Mouse (Mus musculus) adrenal gland, postnatal 25 days (tissue): Measurements from ENCODE around the gene Dhcr24. TPM values are rescaled to one million over a fixed set of nuclear protein-coding genes. Genes with fewer than 3 reads are reported as not detected.

Source experiments
- DNase-seq: peaks from one replicate; pipeline ENCODE4 v3.0.0; 2021; ENCODE audit warnings: mixed read lengths
- long read RNA-seq: library from polyadenylated mRNA; stranded (forward); transcript quantifications from one replicate; pipeline ENCODE4 v2.0.0, GENCODE M21; 2021
- total RNA-seq: library from RNA; stranded (reverse); gene quantifications from 2 replicates; pipeline ENCODE4 v1.2.3, GENCODE M21; 2021

The Dhcr24 gene
- total RNA-seq: 428 and 448 TPM in 2 replicates
- long read RNA-seq, full-length matches to known transcripts: 61 of 186 reads
- long read RNA-seq, partial matches to known transcripts: 125 of 186 reads
- long read RNA-seq, other reads (novel, unspliced or antisense): 0 of 186 reads

- peak; percentile 97 for DNase-seq
Observed at GRCm38 (mm10) chr4:106560846-106561781, at the start of gene Dhcr24. Gene Dhcr24, plus strand, starts transcription at chr4:106561038.

DNA sequence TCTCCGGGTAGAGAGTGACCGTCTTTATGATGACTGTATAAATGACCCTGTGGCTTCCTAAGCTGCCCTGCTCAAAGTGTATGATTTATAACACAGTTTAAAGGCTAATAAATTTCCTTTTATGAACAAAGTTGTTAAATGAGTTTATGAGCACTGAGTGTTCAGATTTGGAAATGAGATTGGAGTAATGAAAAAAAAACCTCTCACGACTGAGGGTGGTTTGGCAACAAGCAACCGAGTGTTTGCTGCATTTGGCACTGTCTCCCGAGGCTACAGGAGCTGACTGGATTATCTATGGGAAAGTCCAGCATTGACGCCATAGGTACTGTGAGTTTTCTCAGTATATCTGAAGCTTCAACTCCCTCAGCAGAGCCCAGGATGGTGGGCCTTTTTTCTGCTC is 46.2 kb upstream of the Dhcr24 start:
- no peak for DNase-seq

DNA sequence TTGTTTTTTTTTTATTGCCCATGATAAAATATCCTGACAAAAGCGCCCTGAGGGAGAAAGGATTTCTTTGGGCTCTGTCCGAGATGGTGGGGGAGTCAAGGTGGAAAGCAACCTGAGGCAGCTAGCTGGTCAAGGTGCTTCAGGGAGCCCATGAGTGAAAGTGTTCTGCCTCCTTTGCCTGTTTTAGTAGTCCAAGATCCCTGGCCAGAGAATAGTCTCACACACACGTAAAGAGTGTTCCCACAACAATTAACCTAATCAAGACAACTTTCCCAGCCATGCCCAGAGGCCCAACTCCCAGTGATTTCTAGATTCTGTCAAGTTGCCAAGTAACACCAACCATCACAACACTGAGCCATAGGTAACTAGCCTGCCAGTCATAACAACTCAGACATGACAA is 38.3 kb upstream of the Dhcr24 start:
- DNase-seq: no peak

GRCm38 (mm10) chr4:106524131-106524530 is 36.7 kb upstream of the Dhcr24 start:
- no peak for DNase-seq

GRCm38 (mm10) chr4:106525001-106525400 is 35.8 kb upstream of the Dhcr24 start:
- DNase-seq: no peak

DNA sequence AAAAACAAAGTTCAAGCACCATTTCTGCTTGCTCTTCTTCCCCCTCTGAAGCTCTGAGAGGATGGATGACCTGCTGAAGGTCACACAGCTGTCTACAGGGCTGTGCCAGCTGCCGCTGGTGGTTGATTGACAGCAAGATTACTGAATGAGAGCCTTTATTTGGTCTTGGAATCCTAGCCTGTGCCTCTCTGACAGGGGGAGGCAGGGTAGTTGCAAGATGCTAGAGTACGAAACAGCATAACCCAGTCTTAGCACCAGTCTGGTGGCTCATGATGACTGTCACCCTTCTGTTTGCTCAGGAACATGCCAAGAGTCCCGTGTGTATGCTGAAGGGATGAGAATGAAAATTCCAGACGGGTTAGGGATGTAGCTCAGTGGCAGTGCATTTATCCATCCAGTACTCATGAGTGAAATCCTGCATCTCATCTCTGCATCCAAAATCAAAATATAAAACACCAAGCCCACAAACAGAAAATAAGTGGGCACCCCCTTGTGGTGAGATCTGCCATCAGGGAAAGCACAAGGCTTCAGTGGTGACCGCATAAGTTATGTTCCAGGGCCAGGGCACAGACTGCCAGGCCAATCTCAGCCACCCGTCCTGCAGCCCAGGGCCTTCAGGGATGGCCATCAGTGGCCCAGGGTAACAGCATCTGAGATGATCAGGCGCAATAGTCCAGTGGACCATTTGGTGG is 32.8 kb upstream of the Dhcr24 start:
- no peak for DNase-seq

DNA sequence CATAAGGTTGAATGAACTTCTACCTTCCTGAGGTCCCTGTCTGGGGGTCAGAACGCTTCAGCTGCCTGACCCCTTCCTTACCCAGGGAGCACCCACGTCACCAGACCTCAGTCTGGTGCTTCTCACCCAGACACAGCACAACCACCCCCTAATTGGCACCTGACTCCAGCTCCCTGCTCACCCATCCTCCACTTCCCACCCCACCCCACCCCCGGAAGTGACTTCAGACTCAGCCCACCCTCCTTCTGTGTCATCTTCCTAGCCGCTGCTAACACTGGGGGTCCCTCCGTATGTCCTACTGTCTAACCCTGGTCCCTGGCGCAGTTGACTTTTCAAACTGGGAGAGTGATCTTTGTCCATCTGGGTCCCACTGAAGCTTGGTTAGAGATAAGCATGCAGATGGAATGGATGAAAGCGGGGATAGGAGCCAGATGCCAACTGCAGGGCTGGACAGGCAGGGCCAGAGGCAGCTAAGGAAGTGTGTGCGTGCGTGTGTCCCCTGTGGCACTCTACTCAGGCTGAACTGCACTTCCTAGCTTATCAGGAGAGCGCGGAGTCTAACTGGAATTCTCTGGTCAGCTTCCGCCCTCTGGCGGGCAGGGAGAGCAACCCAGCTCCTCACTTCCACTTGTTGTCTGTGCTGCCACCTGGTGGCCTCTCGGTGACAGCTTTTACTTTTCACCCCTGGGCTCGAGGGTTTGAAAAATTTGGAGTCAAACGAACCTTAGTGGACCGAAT is 31.3 kb upstream of the Dhcr24 start:
- DNase-seq: peak; percentile 91

- DNase-seq: no peak
Observed at GRCm38 (mm10) chr4:106530113-106530482, 30.7 kb upstream of the Dhcr24 start.

DNA sequence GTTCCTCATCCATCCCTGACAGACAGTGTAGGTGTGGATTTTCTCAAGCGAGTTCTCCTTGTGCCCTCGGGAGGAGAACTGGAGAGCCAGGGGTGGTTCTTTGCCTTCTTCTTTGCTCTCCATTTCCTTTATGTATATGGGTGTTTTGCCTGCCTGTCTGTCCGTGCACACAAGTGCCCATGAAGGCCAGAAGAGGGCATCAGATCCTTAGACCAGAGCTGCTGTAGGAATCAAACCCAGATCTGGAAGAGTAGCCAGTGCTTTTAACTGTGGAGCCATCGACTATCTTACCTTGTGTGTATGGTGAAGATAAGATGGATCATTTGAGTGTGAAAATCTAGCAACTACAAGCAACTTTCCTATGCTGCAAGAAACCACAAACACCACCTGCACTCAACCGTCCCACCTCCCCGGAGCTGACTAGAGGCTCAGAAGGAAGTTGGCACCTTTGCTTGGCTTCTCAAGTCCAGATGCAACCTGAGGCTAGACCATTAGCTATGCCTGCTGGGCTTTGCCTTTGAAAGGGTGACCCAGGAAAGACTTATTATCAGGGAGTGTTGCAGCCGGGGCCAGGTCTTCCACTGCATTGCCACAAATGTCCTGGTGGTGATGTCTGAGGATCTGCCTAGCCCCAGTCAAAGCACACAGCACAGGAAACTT is 27.3 kb upstream of the Dhcr24 start:
- DNase-seq: no peak

DNA sequence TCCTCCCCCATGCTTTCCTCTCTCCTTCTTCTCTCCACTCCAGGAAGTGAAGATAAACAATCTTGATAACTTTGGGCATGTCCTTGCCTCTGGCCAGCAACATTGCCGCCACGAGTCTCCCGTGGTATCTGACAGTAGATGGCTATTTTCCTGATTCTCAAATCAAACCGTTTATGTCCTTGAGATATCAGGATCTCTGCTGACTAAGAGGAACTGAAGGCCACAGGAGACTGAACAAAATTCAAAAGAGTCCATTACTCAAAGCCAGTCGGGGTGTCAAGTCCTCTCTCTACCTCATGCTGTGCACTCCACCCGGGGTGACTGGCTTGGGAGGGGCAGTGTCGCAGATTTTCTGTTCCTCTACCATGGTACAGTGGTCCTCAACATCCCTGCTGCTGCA is 26.6 kb upstream of the Dhcr24 start:
- DNase-seq: peak; percentile 39

GRCm38 (mm10) chr4:106539756-106540155 is 21.1 kb upstream of the Dhcr24 start:
- no peak for DNase-seq

DNA sequence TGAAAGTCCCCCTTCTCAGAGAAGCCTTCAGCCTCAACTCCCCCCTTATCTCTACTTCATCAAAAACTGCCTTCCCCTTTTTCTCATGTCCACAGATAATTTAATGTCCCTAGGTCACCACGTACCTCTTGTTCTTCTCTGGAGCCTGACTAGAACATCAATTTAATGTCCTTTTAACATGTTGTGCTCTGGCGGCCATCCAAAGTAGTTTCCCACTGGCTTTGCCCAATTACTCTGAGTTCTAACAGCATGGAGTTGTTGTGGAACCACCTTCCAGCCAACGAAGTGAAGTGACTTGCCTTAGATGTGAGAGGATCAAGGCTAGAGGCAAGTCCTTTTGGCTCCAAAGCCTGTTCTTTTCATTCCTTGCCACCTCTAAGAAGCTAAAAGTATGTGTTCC is 19.3 kb upstream of the Dhcr24 start:
- DNase-seq: no peak

- no peak for DNase-seq
Observed at GRCm38 (mm10) chr4:106542211-106542610, 18.6 kb upstream of the Dhcr24 start.

DNA sequence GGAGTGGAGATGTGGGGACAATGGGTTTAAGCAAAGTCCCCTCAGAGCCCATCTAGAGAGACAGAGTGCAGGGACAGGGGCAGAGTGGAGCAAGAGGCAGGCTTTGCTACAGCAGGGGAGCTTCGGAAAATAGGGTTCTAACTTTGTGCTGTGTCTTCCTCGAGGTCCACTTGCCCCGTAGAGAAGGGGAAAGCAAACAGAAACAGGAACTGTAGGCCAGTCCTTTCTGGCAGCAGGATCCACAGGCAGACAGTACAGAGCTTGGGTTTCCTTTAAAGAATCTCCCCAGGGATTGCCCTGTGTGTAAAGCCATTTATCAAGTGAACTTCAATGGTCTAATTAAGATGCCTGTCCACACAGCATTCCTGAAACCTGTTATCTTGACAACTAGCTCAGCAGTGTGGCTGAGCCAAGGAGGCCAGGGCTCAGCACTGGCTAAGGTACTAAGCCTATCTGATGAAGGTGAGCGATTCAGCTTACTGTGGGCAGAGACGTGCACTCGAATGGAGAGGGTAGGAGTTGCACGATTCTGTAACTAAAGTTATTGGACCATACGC is 14.9 kb upstream of the Dhcr24 start:
- DNase-seq: no peak

DNA sequence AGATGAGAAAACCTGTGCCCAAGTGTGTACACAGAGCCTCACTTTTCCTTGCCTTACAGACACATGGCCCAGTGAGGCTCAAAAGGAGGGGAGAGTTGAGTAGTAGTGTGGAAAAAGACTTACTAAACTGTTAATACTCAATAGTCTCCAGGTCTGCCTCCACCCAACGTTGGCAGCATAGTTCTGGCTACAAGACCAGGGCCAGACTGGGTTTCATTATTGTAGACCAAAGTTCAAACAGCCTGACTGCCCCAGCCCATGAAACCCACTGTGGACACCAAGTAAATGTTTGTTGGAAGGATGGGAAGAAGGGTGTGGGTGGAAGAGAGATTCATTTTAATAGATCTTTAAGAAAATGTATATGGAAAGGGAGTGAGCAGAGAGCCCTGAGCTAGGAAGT is 13.9 kb upstream of the Dhcr24 start:
- no peak for DNase-seq

DNA sequence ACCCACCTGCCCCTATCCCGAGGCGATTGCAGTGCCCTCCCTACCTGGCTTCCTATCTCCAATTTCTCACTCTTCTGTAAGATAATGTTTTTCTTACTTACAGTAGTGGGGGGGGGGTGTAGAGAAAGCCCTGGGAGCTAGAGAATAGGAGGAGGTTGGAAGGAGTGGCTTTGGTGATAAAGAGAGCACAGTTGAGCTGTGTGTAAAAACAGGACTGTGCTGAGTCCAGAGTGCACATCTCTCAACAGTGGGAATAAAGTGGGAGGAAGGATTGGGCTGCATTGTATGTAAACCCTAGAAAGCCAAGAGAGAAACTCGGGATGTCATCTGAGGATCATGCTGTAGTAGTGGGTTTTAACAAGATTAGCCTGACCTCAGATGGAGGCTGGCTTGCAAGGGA is 12.7 kb upstream of the Dhcr24 start:
- DNase-seq: no peak

DNA sequence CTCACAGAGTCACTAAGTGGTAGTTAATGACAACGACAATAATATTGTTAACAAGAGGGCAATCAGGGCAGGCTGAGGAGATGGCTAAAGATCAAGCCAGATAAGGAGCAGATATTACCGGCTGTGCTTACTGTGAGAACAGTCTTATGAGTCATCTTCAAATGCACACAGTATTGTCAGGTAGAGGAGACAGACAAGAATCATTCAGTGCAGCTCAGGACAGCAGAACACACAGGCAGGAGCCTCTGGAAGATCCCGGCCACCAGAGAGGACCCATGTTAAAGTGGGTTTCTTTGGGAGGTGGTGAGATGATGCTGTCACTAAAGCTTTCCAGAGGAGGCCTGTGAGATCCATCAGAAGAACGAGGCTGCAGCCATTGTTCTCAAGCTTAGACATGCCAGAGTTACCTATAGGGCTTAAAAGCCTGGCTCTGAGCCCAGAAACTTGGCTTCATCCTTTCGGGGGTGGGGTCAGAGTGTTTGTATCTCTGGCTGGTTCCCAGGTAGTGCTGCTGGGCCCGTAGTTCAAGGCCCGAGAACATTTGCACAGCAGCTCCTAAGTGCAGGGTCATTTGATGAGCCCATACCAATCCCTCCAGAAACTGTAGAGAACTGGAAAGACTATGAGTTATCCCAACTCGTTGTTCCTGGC is 10.2 kb upstream of the Dhcr24 start:
- no peak for DNase-seq

DNA sequence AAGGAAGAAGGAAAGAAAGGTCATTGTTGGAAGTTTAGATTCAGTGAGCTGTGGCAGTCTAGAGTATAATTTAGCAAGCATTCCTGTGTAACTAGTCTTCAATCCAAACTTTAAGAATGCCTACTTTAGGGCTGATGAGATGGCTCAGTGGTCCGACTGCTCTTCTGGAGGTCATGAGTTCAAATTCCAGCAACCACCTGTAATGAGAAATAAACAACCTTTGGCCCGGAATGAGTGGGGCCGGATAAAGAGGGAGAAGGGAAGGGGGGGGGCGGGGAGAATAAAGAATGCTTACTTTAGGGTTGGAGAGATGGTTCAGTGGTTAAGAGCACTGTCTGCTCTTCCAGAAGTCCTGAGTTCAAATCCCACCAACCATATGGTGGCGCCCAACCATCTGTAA is 3.6 kb upstream of the Dhcr24 start:
- no peak for DNase-seq

- no peak for DNase-seq
Observed at GRCm38 (mm10) chr4:106557978-106558377, 2.9 kb upstream of the Dhcr24 start.

- no peak for DNase-seq
Observed at GRCm38 (mm10) chr4:106559343-106560212, 1.3 kb upstream of the Dhcr24 start.
